Mouse (Mus musculus) heart, embryonic 15.5 days (tissue): Measurements from ENCODE around the gene Wdr17. TPM values are rescaled to one million over a fixed set of nuclear protein-coding genes. Genes with fewer than 3 reads are reported as not detected.

ENCODE experiments used
- ATAC-seq: fragments of 200-750 bp; cut with Nextera tagmentation; replicated peaks from 2 replicates; pipeline ENCODE4 v1.8.0; 2017; ENCODE audit warnings: low read depth, moderate TSS enrichment; ENCODE audit not compliant: insufficient number of reproducible peaks, insufficient read depth, low FRiP score
- H3K27ac ChIP-seq: fragments of 300-500 bp; sonication (generic); 2 replicates; pipeline ENCODE4 v1.5.1; 2015; ENCODE audit warnings: mild to moderate bottlenecking, inconsistent platforms
- H3K27me3 ChIP-seq: fragments of 300-500 bp; sonication (generic); 2 replicates; pipeline ENCODE4 v1.6.1; 2015; ENCODE audit warnings: inconsistent platforms
- H3K36me3 ChIP-seq: fragments of 300-500 bp; sonication (generic); 2 replicates; pipeline ENCODE4 v1.6.1; 2015; ENCODE audit warnings: mild to moderate bottlenecking, inconsistent platforms
- H3K4me1 ChIP-seq: fragments of 300-500 bp; sonication (generic); replicated peaks from 2 replicates; pipeline ENCODE4 v1.6.1; 2015; ENCODE audit warnings: inconsistent platforms
- H3K4me2 ChIP-seq: fragments of 300-500 bp; sonication (generic); 2 replicates; pipeline ENCODE4 v1.6.1; 2015; ENCODE audit warnings: inconsistent platforms, mild to moderate bottlenecking, moderate library complexity
- H3K4me3 ChIP-seq: fragments of 300-500 bp; sonication (generic); 2 replicates; pipeline ENCODE4 v1.5.1; 2015; ENCODE audit warnings: mild to moderate bottlenecking, inconsistent platforms
- H3K9ac ChIP-seq: fragments of 300-500 bp; sonication (generic); 2 replicates; pipeline ENCODE4 v1.6.1; 2015; ENCODE audit warnings: mild to moderate bottlenecking, inconsistent platforms
- H3K9me3 ChIP-seq: fragments of 300-500 bp; sonication (generic); replicated peaks from 2 replicates; pipeline ENCODE4 v1.6.1; 2016; ENCODE audit warnings: inconsistent platforms
- WGBS: fragments of 180-500 bp; shearing (Covaris S2); methylation state at CpG from one replicate; pipeline ENCODE4 v1.1.7; 2015; ENCODE audit warnings: mixed read lengths; 5-methylcytosine and 5-hydroxymethylcytosine counted together
- polyA plus RNA-seq: library from polyadenylated mRNA; unstranded; fragments of >200 nt; fragmentation: Nextera tagmentation; extraction: Ambion mirVana; gene quantifications from 2 replicates; pipeline ENCODE4 v1.2.1, GENCODE M21; 2015

Wdr17 gene
- polyA plus RNA-seq, 1 experiment from 2014 or later: 0.31 TPM

DNA sequence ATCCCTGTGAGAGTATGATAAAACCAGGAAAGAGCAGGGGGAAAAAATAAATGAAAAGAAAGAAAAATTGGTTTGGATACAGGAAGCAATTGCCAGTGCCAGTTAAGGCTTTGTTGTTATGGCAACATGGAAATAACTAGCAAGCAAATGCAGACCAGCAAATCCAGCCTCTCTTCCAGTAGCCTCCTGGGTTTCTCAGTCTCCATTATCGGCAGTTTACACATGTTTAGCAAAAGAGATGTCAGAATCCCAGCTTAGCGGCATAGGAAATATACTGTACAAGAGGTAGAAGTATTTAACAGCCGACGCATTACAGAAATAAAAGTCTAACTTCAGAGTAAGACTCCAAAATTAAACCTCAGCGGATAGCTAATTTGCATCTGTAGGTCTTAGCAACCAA, 292.4 kb downstream of the Wdr17 start:
- H3K27me3 ChIP-seq: no peaks in the 10 kb centered on the region
- no peak overlapping the region for H3K4me3 ChIP-seq
- WGBS: 89% methylated on average over 5 of the region's 5 CpGs
- no peaks in the 10 kb centered on the region for H3K4me1 ChIP-seq
- no peaks in the 10 kb centered on the region for H3K36me3 ChIP-seq
- H3K4me2 ChIP-seq: no peak overlapping the region
- H3K27ac ChIP-seq: no peak overlapping the region
- ATAC-seq: no peak
- H3K9ac ChIP-seq: no peak overlapping the region
- no peaks in the 10 kb centered on the region for H3K9me3 ChIP-seq

DNA sequence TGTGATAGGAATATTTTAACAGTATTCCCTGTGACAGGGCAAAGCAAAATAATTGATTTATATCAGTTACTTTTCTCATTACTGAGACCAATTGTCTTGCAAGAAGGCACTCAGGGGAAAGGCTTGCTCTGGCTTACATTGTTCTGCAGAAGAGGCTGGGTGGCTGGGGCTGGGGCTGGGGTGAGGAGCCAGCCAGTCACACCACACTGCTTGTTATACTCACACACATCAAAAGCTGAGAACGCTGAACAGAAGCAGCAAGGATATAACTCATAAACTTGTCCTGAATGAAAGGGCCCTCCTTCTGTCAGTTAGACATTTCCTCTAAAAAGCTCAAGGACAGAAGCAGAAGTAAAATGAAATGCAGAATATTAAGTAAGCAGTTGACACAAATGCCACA, 304.1 kb downstream of the Wdr17 start:
- no peak for ATAC-seq
- no peak overlapping the region for H3K27ac ChIP-seq
- WGBS: 70% methylated on average over 1 of the region's 1 CpGs
- no peak overlapping the region for H3K4me3 ChIP-seq
- peaks cover 9% of the 10 kb centered on the region; the same call in 1 of the 2 replicates for H3K4me1 ChIP-seq
- no peaks in the 10 kb centered on the region for H3K36me3 ChIP-seq
- H3K4me2 ChIP-seq: no peak overlapping the region
- H3K9ac ChIP-seq: no peak overlapping the region
- no peaks in the 10 kb centered on the region; the same call in 1 of the 2 replicates for H3K9me3 ChIP-seq
- H3K27me3 ChIP-seq: no peaks in the 10 kb centered on the region

DNA sequence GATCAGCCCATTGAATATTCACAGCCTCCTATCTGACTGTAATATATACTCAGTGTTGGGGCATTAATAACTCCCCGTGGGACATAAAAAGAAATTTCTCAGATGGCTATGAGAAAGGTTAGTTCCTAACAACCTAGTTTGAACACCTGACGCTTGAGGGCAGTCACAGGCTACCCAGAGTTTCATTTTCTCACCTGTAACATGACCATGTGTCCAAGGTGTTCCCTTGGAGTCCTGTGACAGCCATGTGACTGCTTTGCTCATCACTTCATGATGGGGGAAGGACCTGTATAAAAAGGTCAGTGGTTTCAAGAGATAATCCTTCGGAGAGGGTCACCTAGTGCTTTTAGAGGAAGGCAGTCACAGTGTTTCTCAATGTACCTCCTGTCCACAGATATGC, 305.5 kb downstream of the Wdr17 start:
- no peak overlapping the region for H3K9ac ChIP-seq
- no peaks in the 10 kb centered on the region; the same call in 1 of the 2 replicates for H3K9me3 ChIP-seq
- H3K4me2 ChIP-seq: no peak overlapping the region
- no peaks in the 10 kb centered on the region for H3K36me3 ChIP-seq
- H3K27ac ChIP-seq: no peak overlapping the region
- no peak overlapping the region for H3K4me3 ChIP-seq
- peaks cover 9% of the 10 kb centered on the region; the same call in 1 of the 2 replicates for H3K4me1 ChIP-seq
- no peak for ATAC-seq
- 59% methylated on average over 3 of the region's 3 CpGs for WGBS
- no peaks in the 10 kb centered on the region for H3K27me3 ChIP-seq

Other genes starting within 250 kb of the Wdr17 start
- gene Gpm6a, start 67.7 kb upstream of the Wdr17 start, polyA plus RNA-seq: 20.7 and 22.2 TPM in 2 replicates